Mouse (Mus musculus) midbrain, embryonic 16.5 days (tissue): ENCODE results near the gene Exoc4. TPM values are rescaled to one million over a fixed set of nuclear protein-coding genes. Genes with fewer than 3 reads are reported as not detected.

Experiments used
- ATAC-seq: fragments of 200-750 bp; cut with Nextera tagmentation; 2 replicates; pipeline ENCODE4 v1.8.0; 2017; ENCODE audit warnings: moderate TSS enrichment
- H3K27ac ChIP-seq: fragments of 300-500 bp; sonication (generic); 2 replicates; pipeline ENCODE4 v1.5.1; 2014; ENCODE audit warnings: mild to moderate bottlenecking, low read length, mixed read lengths
- H3K27me3 ChIP-seq: fragments of 300-500 bp; sonication (generic); 2 replicates; pipeline ENCODE4 v1.6.1; 2014; ENCODE audit warnings: low read depth, low read length, mixed read lengths; ENCODE audit not compliant: control insufficient read depth, insufficient read depth
- H3K36me3 ChIP-seq: fragments of 300-500 bp; sonication (generic); 2 replicates; pipeline ENCODE4 v1.6.1; 2014; ENCODE audit warnings: mild to moderate bottlenecking, low read length, moderate library complexity, mixed read lengths; ENCODE audit not compliant: control insufficient read depth, insufficient read depth
- H3K4me1 ChIP-seq: fragments of 300-500 bp; sonication (generic); 2 replicates; pipeline ENCODE4 v1.6.1; 2014; ENCODE audit warnings: mild to moderate bottlenecking, low read length, mixed read lengths; ENCODE audit not compliant: control insufficient read depth, insufficient read depth
- H3K4me2 ChIP-seq: fragments of 300-500 bp; sonication (generic); 2 replicates; pipeline ENCODE4 v1.6.1; 2014; ENCODE audit warnings: mild to moderate bottlenecking, low read length, mixed read lengths
- H3K4me3 ChIP-seq: fragments of 300-500 bp; sonication (generic); 2 replicates; pipeline ENCODE4 v1.5.1; 2014; ENCODE audit warnings: low read depth, mild to moderate bottlenecking, low read length, moderate library complexity, mixed read lengths
- H3K9ac ChIP-seq: fragments of 300-500 bp; sonication (generic); 2 replicates; pipeline ENCODE4 v1.6.1; 2014; ENCODE audit warnings: low read depth, low read length, mixed read lengths
- H3K9me3 ChIP-seq: fragments of 300-500 bp; sonication (generic); replicated peaks from 2 replicates; pipeline ENCODE4 v1.6.1; 2014; ENCODE audit warnings: mild to moderate bottlenecking, low read length, mixed read lengths; ENCODE audit not compliant: control insufficient read depth, poor library complexity, severe bottlenecking
- WGBS: fragments of 180-500 bp; shearing (Covaris S2); extraction: QIAGEN DNeasy Blood & Tissue Kit; methylation state at CpG from one replicate; pipeline ENCODE4 v1.1.7; 2014; 5-methylcytosine and 5-hydroxymethylcytosine counted together
- polyA plus RNA-seq: library from polyadenylated mRNA; unstranded; fragments of >200 nt; fragmentation: Nextera tagmentation; extraction: Ambion mirVana; gene quantifications from 2 replicates; pipeline ENCODE4 v1.2.1, GENCODE M21; 2015

Exoc4 gene
- polyA plus RNA-seq, 1 experiment from 2014 or later, result 48.7 TPM

DNA sequence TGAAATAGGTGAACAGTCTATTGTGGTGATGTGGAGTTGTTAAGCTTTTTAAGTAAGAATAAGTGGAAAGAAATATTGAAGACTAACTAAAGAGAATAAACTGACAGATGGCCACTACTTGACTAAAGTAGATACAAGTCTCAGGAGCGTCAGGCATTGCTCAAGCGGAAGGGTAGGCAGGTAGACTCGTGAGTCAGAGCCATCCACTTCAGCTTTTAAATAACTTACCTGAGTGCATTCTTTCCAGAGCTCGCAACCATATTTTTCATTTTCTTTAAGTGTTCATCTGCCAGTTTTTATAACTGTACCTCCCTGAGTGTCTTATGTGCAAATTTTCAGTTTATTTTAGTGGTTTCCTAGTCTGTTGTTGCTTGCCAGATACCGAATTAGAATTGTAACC lies 219.6 kb downstream of the Exoc4 start:
- Histone ChIP-seq H3K4me2 (no peak overlapping the region), H3K27ac (no peak overlapping the region), H3K4me3 (no peak overlapping the region), H3K36me3 (no peaks in the 10 kb centered on the region), H3K27me3 (no peaks in the 10 kb centered on the region), H3K9ac (no peak overlapping the region), H3K4me1 (peaks cover 7% of the 10 kb centered on the region), H3K9me3 (no peaks in the 10 kb centered on the region)
- WGBS, result 96% methylated on average over 5 of the region's 5 CpGs
- ATAC-seq, result no peak

DNA sequence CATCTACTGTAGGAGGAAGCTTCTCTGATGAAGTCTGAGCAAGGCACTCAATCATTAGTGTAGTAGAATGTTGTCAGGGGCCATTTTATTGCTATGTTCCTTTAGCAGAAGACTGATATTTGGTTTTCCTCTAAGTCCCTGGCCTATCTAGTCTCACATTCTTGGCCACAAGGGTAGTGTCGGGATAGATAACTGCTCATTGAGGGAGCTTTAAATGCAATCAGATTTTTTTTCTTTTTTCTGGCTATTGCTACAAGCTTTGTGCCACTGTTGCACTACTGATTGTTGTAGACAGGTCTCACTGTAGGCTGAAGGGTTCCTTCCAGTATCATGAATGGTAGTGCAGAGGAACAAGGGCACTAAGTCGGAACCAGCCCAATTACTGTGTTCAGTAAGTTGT lies 227.2 kb downstream of the Exoc4 start:
- Histone ChIP-seq H3K4me3 (no peak overlapping the region), H3K36me3 (no peaks in the 10 kb centered on the region), H3K9ac (no peak overlapping the region), H3K4me1 (no peaks in the 10 kb centered on the region), H3K4me2 (no peak overlapping the region), H3K27ac (no peak overlapping the region), H3K9me3 (no peaks in the 10 kb centered on the region), H3K27me3 (no peaks in the 10 kb centered on the region)
- no peak for ATAC-seq
- 94% methylated on average over 2 of the region's 2 CpGs for WGBS

DNA sequence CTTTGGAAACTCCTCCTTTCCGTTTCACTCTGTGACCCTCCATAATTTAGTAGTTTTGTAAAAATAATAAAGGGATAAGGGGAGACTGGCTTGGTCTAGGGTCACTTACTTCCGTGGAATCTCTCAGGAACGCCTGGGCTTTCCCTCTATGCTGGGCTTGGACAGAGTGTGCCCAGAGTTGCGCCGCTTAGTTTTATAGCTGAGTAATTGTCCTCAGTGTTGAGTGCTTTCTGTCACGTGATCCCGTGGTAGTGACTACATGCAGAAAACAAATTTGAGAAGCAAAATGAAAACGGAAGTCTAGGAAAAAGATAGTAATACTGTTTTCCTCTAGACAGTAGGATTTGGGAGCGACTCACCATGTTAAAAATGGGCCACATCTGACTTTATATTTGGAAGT lies 235.7 kb downstream of the Exoc4 start:
- no peak for ATAC-seq
- H3K36me3 ChIP-seq, result no peaks in the 10 kb centered on the region
- no peaks in the 10 kb centered on the region for H3K27me3 ChIP-seq
- H3K9me3 ChIP-seq, result no peaks in the 10 kb centered on the region
- 88% methylated on average over 9 of the region's 9 CpGs for WGBS
- no peak overlapping the region for H3K27ac ChIP-seq
- no peaks in the 10 kb centered on the region for H3K4me1 ChIP-seq
- no peak overlapping the region for H3K4me3 ChIP-seq
- H3K4me2 ChIP-seq, result no peak overlapping the region
- H3K9ac ChIP-seq, result no peak overlapping the region

DNA sequence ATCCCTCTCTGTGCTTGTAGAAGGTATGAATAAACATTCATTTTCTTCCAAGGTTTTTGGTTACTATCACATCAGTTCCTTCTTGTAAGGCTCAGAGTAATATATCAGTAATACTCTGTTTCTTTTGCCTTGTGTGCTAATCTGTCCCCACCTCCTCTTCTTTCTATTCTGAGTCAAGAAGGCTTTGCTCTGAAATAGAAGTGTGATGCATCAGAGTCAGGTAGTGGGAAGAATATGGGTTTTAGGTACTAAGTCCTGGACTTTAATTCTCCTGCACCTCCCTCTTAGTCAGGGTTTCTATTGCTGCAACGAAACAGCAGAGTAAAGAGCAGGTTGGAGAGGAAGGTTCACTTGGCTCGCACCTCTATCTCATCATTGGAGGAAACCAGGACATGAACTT lies 240.9 kb downstream of the Exoc4 start:
- 100% methylated on average over 2 of the region's 2 CpGs for WGBS
- H3K4me1 ChIP-seq, result no peaks in the 10 kb centered on the region
- no peaks in the 10 kb centered on the region for H3K27me3 ChIP-seq
- H3K9ac ChIP-seq, result no peak overlapping the region
- no peaks in the 10 kb centered on the region for H3K36me3 ChIP-seq
- no peak for ATAC-seq
- H3K4me2 ChIP-seq, result no peak overlapping the region
- no peak overlapping the region for H3K27ac ChIP-seq
- H3K4me3 ChIP-seq, result no peak overlapping the region
- H3K9me3 ChIP-seq, result no peaks in the 10 kb centered on the region

DNA sequence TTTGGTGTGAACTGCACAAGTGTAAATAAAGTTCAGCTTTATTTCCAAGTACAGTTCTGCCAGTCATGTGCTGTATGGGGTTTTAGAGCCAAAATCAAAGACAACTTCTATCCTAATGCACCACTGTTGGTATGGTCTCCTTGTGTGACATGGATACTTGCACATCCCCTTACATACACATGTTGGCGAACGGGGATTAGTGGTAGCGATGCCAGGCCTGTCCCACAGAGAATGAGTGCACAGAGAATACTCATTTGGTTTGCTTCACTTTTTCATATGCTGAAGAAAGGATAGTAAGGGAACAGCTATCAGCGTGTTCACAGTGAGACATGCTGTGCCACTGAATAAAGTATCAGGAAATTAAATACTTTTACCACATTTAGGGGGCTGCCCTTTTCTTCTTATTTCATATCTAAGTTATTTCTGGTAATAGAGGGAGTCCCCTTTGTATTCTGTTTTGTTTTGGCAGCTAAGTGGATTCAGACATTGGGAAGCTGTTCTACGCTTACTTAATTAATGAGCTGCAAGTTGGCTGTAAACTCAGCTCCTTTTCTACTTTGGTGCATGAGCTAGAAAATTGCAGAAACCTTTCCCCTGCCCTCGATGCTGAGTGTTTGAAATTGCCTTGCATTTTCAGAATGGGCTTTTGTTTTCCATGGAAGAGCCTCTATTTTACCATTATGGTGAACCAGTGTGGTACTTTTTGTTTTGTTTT lies 247.4 kb downstream of the Exoc4 start:
- Histone ChIP-seq H3K9me3 (no peaks in the 10 kb centered on the region), H3K9ac (no peak overlapping the region), H3K27me3 (no peaks in the 10 kb centered on the region), H3K4me3 (no peak overlapping the region), H3K4me2 (no peak overlapping the region), H3K27ac (peak overlapping the region; percentile 18; the same call in 1 of the 2 replicates), H3K36me3 (no peaks in the 10 kb centered on the region), H3K4me1 (peaks cover 3% of the 10 kb centered on the region)
- no peak for ATAC-seq
- WGBS, result 43% methylated on average over 6 of the region's 6 CpGs

DNA sequence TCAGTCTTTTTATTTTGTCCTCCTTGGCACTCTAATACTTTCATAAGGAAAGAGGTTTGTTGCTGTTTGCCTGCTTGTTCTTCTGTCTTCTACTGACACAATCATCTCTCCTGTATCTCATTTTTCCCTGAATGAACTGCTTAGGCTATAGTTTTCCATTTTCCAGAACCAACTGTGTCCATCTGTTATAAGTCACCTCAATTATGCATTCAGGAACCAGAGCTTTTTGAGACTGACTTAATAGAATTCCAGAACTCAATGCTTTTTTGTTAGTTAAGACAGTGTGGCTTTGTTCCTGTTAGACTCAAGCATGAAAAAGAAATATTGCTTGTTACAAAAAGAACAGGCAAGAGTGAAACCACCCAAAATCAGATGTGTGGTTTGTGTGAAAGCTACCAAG lies 248.5 kb downstream of the Exoc4 start:
- Histone ChIP-seq H3K27me3 (no peaks in the 10 kb centered on the region), H3K4me2 (no peak overlapping the region), H3K27ac (no peak overlapping the region), H3K9me3 (no peaks in the 10 kb centered on the region), H3K36me3 (no peaks in the 10 kb centered on the region), H3K4me1 (peaks cover 3% of the 10 kb centered on the region), H3K4me3 (no peak overlapping the region), H3K9ac (no peak overlapping the region)
- ATAC-seq, result no peak

DNA sequence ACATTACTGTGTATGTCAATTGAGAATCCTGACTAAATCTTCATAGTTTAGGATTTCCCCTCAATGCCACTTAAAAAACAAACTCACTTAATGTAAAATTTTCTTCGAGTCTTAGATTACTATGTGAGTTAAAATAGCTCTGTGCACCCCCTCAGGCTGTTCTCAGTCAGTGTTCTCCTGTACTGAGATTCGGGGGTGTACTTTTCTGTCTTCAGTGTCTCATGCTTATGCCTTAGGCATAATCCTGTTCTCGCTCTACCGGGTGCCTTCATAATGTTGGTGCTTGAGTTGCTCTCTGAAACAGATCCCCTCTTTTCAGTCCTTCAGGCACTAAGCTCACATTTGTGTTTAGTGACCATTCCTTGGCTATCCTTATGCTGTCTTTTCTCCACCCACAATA lies 253.5 kb downstream of the Exoc4 start:
- 57% methylated on average over 4 of the region's 4 CpGs for WGBS
- Histone ChIP-seq H3K4me3 (no peak overlapping the region), H3K4me1 (peaks cover 6% of the 10 kb centered on the region; the same call in 1 of the 2 replicates), H3K4me2 (no peak overlapping the region), H3K36me3 (no peaks in the 10 kb centered on the region), H3K27ac (no peak overlapping the region), H3K27me3 (no peaks in the 10 kb centered on the region), H3K9ac (no peak overlapping the region), H3K9me3 (no peaks in the 10 kb centered on the region)
- no peak for ATAC-seq

DNA sequence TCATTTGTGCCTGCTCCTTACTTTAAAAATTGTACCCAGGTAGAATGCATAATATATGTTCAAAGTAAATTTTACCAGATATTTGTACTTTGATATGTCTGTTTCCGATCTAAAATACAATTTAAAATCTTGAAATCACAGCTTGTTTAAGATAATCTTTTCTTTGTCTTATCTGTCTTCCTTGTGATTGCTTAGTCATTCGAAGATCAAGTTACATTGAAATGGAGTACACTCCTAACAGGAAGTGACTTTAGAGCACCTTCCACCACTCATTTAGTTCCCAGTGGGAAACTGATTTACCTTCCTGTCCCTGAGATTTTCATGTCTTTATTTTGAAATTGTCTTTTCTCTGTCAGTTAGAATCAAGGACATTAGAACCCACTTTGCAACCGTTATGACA lies 254.5 kb downstream of the Exoc4 start:
- Histone ChIP-seq H3K4me2 (no peak overlapping the region), H3K4me3 (no peak overlapping the region), H3K36me3 (no peaks in the 10 kb centered on the region), H3K27ac (no peak overlapping the region), H3K9ac (no peak overlapping the region), H3K9me3 (no peaks in the 10 kb centered on the region), H3K4me1 (peaks cover 6% of the 10 kb centered on the region; the same call in 1 of the 2 replicates), H3K27me3 (no peaks in the 10 kb centered on the region)
- no peak for ATAC-seq
- WGBS, result 82% methylated on average over 3 of the region's 3 CpGs

DNA sequence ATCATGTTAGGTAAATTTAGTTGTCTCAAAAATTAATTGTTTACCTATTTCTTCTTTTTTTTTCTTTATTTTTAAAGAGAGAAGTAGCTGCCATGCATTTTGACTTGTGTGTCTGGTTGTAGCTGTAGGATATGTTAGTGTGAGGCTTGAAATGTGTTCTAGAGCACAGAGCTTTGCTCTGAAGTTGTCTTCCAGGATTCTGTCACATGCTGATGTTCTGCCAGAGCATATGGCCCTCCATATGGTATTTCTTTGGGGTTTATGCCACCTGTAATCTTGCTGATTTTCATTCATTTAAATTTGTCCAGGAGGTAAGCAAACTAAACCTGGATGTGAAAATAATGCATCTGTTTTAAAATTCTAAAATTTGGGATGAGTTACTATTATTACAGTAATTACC lies 258.2 kb downstream of the Exoc4 start:
- no peak for ATAC-seq
- no peaks in the 10 kb centered on the region for H3K9me3 ChIP-seq
- no peak overlapping the region for H3K4me2 ChIP-seq
- no peaks in the 10 kb centered on the region for H3K36me3 ChIP-seq
- H3K27me3 ChIP-seq, result no peaks in the 10 kb centered on the region
- no peak overlapping the region for H3K4me3 ChIP-seq
- no peak overlapping the region for H3K9ac ChIP-seq
- H3K4me1 ChIP-seq, result peaks cover 6% of the 10 kb centered on the region; the same call in 1 of the 2 replicates
- H3K27ac ChIP-seq, result no peak overlapping the region
